Mouse (Mus musculus): ENCODE results near the gene Pdzrn4.

DNA sequence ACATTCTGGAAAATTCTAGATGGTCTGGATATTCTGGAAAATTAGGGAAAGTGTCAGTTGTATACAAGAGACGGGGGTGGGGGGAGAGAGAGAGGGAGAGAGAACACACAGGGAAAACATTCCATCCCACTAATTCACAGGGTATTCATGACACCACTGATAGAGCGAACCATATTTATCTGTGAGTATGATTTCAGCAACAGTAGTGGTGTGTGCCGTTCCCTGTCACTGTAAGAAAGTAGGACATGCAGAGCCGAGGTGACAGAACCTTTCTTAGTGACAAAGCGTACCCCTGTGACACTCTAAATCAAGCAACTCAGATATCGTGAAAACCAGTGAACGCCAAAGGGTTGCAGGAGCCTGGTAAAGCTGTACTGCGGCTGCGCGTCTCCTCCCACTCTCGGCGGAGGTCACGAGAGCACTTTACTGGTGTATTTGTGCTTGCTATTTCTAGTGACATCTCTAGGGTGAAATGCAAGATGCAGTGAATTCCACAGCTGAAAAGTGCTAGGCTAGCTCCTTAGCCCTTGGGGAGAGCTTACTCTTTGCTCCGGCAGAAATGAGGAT, 237.4 kb downstream of the Pdzrn4 start:
- TF ChIP-seq EP300 (IDR thresholded peaks at IDR 0.05; ENCODE audit: low read depth) = no peak
- no peak for TF ChIP-seq CTCF (IDR thresholded peaks at IDR 0.05; ENCODE audit: low read depth)
